Mouse (Mus musculus): ENCODE data around the gene Apon.
"Not testable (repeated sequence)": the region's sequence is repeated elsewhere in the genome, so short reads cannot be mapped to it uniquely, and the experiment has no call there.

Apon gene

DNA sequence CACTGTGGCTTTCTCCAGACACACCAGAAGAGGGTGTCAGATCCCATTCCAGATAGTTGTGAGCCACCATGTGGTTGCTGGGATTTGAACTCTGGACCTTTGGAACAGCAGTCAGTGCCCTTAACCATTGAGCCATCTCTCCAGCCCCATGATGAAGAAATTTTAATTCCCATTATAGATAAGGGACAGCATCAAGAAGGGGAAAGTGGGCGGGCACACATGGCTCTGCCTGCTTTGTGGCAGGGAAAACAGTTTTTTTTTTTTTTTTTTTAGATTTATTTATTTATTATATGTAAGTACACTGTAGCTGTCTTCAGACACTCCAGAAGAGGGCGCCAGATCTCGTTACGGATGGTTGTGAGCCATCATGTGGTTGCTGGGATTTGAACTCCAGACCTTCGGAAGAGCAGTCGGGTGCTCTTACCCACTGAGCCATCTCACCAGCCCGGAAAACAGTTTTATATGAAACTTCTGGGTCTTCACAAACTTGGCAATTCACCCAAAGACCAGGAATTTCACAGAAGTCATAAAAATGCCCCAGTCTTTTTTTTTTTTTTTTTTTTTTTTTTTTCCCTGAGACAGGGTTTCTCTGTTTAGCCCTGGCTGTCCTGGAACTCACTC lies 19.0 kb downstream of the Apon start:
- DNase-seq (ENCODE audit: low read depth, low spot score) = not testable (repeated sequence)

DNA sequence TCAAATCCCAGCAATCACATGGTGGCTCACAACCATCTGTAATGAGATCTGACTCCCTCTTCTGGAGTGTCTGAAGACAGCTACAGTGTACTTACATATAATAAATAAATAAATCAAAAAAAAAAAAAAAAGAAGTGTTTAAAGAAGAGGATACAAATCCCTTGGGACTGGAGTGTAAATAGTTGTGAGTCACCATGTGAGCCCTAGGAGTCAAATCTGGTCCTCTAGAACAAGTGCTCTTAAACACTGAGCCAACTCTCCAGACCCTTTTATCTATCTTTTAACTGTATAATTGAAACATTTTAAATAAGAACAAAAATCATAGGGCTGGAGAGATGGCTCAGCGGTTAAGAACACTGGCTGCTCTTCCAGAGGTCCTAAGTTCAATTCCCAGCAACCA lies 21.5 kb downstream of the Apon start:
- not testable (repeated sequence) for DNase-seq (ENCODE audit: low read depth, low spot score)

DNA sequence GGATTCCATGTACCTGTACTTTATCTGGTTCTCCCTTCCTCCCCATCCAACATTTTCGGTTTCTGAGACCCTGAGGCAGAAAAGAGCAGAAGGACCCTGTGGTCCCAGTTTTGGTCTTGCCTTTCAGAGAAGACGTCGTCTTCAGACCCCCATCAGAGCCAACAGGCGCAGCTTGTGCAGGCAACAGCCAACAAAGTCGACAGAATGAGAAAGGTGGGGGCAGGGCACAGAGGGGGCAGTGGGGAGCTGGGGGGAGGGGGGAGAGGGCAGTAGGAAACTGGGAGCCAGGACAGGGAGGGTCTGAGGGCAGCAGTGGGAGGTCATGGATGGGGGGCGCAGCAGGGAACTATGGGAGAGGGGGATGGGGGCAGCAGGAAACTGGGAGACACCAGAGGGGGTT lies 24.3 kb downstream of the Apon start:
- no peak for DNase-seq (ENCODE audit: low read depth, low spot score)

DNA sequence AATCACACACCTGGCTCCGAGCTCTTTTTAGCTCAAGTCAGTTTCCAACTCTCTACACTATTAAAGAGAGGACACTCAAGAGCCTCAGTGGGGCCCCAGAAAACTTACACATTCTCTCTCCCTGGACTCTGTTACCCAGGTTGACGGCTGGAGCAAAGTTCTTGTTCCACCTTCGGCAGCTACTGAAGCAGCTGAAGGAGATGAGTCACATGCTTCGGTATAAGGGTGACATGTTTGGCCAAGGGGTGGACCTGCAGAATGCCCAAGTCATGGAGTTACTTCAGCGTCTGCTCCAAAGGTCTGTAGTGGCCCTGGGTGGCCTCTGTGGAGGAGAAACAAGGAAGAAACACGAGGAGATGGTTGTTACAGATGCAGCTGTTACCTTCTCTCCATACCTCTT lies 27.0 kb downstream of the Apon start:
- DNase-seq (ENCODE audit: low read depth, low spot score) = no peak

GRCm38 (mm10) chr10:128281682-128282081 lies 27.8 kb downstream of the Apon start:
- no peak for DNase-seq (ENCODE audit: low read depth, low spot score)

- no peak for DNase-seq (ENCODE audit: low read depth, low spot score)
These were observed 29.1 kb downstream of the Apon start for GRCm38 (mm10) chr10:128282886-128283450.

GRCm38 (mm10) chr10:128283604-128284579 lies 30.0 kb downstream of the Apon start:
- DNase-seq (ENCODE audit: low read depth, low spot score) = peak; percentile 14

DNA sequence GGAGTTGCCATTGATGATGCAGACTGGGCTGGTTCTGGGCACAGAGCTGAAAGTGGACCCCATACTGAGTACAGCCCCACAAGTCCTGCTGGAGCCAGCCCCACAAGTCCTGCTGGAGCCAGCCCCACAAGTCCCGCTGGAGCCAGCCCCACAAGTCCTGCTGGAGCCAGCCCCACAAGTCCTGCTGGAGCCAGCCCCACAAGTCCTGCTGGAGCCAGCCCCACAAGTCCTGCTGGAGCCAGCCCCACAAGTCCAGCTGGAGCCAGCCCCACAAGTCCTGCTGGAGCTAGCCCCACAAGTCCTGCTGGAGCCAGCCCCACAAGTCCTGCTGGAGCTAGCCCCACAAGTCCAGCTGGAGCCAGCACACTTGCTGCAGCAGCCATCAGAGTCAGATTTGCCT lies 36.7 kb downstream of the Apon start:
- not testable (repeated sequence) for DNase-seq (ENCODE audit: low read depth, low spot score)

DNA sequence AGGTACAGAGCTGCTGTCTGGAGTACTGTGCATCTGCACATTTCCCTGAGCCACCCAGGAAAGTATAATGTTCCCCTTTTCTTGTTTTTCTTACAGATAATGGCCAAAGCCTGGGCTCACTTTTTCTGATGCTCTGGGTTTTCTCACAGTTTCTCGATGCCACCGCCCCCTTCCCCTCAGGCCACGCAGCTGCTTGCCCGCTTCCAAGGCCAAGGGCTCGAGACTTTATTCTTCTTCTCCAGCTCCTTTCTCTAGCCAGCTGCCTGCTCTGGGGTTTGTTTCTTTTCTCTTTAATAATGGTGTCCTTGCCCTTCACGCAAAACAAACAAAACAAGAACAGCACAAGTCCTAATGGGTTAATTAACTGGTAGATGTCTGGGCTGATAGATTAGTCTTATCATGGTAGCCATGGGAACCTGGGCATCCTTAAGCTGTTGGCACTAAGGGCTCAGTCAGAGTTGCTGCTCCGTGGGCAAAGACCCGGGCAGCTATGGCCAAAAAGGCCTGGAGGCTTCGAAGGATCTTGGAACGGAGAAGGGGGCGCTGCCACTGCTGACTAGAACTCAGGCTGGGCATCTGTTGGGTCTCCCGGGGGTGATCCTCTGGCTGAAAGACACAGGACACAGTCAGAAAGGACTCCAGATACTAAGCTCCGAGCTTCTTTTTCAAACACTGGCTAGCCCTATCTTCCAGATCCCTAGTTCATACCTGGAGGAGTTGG lies 42.6 kb downstream of the Apon start:
- no peak for DNase-seq (ENCODE audit: low read depth, low spot score)

DNA sequence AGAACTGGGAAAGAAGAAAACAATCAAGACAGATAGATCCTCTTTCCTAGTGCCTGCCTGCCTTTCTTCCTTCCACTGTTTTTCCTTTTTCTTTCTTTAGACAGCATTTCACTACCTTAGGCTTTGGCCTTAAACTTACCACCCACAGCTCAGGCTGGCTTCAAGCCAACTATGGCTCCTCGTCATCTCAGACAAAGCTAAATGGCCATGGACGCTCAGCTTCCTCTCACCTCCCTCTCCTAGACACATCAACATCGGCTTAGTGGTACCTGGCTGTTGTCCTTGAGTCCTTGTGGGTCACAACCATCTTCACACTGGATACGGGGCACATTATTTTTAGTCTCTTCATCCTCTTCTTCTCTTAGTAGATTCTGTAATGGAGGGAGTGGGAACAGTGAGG lies 43.3 kb downstream of the Apon start:
- no peak for DNase-seq (ENCODE audit: low read depth, low spot score)

DNA sequence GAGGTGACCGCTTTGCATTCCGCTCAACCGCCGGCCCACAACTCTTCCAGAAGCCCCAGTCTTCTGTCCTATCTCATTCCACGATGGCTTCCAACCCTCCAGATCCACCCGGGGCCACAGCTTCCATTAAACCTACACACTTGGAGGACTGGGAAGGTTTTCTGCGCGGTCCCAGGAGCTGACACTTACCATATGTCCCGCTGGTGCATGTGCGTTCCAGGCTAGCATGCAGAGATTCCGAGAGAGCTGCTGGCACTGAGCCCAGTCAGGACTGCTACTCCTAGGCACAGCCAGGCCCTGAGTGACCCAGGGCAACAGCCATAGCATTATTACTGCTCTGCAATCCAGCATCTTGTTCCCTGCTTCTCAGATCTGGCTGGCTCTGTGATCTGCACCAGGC lies 43.7 kb downstream of the Apon start:
- no peak for DNase-seq (ENCODE audit: low read depth, low spot score)

- DNase-seq (ENCODE audit: low read depth, low spot score) = no peak
These were observed 44.3 kb downstream of the Apon start for GRCm38 (mm10) chr10:128298243-128298642.

DNA sequence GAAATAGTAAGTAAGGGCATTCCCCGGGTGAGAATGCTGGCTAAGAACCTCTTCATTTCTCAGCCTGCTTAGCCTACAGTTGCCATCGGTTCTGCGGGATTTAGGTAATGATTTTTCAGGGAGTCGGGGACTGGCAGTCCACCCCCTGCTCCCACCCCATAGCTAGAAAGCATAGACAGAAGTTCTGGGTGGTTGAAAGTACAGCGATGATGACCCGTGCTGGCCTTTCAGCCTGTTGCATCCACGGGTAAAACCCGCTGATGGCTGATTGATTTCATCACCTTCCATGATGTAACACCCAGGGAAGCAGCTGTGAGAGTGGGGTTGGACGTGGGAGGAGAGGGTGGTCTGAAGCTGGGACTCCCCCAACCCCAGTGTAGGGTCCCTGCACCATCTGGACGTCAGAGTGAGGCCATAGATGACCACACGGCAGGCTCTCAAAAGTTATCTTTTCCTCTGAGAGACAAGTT lies 44.8 kb downstream of the Apon start, which contains the start of gene Il23a:
Il23a (minus strand) TSS at position 51 of the 470 bp plus-strand sequence.
- DNase-seq (ENCODE audit: low read depth, low spot score) = no peak

- DNase-seq (ENCODE audit: low read depth, low spot score) = no peak
These were observed 48.5 kb downstream of the Apon start for GRCm38 (mm10) chr10:128302357-128302756.

DNA sequence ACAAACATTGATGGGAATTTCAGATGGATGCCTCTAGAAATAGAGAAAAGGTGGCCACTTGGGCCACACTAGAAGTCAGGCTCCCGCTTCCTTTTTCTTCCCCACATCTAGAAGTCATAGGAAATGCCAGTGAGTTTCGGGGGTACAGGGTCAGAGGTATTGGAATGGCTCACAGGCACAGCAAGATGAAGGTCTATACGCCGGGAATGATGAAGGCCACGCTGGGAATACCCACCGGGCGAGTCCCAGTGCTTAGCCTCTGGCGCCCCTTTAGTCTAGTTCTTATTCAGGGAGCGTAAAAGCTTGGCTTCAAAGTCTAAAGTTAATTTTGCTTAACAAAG lies 48.9 kb downstream of the Apon start:
- DNase-seq (ENCODE audit: low read depth, low spot score) = no peak

DNA sequence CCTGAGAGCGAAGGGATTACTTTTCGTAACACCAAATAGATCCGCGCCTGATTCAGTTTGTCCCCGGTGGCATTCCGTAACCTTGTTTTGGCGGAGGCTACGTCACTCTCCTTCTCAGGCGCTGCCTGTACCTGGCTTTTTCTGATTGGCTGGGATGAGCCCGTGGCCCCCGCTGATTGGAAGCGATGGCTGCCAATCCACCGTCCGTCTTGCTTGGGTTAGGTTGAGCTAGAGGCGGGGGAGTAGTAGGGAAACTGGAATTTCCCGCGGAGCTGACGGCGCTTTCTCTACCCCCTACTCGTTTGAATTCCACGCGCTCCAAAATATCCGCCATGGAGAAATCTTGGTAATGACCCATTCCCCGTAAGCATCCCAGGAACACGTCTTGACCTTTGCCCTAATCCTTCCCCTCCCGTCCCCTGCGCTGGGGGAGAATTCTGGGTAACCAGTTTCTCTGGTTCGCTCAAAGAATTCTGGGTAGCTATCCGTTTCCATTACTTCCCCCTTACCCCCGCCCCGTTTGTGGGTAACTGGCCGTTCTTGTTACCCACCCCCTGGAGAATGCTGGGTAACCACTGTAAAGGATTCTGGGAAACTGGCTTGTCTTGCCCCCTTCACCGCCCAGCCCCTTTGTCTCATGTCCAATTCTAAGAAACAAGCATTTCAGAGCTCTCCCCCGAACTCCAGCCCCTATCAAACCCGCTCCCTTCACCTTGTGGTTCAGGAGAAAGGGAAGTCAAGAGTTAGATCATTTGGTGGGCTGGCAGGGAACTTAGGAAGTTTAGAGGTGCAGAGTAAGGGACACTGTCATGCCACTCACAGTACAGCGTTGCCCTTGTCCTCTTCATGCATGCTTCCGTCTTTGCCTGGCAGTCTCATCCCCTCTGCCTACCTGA lies 49.5 kb downstream of the Apon start, which contains the start of gene Pan2:
Pan2 (plus strand) TSS at position 210 of the 896 bp plus-strand sequence.
- peak; percentile 99 for DNase-seq (ENCODE audit: low read depth, low spot score)
